Mouse (Mus musculus): ENCODE measurements around the gene Grhl3.
"Not testable (repeated sequence)": the region's sequence is repeated elsewhere in the genome, so short reads cannot be mapped to it uniquely, and the experiment has no call there.

Grhl3 gene

DNA sequence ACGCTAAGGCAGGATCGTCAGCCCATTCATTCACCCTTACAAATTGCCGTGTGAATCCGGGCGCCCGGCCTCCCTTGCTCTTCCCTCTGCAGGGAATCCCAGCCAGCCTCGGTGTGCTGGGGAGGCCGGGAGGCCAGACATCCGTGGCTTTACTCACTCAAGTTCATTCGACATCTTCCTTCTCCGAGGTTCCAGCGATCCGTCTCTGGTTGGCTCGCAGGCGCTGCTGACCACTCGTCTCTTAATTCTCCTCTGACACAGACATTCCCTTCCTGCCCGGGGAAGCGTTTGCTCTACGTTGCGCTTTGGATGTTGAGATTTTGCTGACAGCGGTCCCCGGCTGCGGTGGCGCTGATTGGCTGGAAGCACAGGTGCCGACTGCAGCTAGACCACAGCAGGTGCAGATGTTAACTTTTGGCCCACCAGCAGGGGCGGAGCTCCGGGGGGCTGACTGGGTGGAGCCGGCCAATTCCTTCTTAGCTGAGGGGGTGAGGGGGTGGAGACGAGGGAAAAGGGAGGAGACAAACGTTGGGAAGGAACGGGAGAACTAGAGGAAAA, at the start of gene Grhl3:
Grhl3 (minus strand) TSS at position 380 of the 558 bp plus-strand sequence.
- DNase-seq (ENCODE audit: low spot score in 2 of 2): peak in 1 of 2 experiments; percentile 25

DNA sequence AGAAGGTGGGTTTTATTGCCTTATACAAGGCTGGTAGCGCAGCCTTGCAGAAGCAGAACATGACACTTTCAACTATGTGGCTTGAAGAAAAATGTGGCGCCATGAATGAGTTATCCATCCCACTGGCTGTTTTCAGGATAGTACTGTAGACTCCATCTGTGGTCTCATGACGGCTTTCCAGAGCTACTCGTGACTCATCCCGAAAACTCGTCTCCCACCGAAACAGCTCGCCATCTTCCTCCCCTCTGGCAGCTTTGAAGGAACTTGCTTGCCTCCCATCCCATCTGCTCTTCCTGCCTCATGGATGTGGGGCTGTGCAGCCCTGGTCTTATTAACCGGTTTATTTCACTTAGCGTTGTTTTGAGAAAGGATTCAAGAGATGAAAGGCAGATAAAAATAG, 48.9 kb upstream of the Grhl3 start:
- DNase-seq (ENCODE audit: low spot score in 2 of 2): peak in 1 of 2 experiments; percentile 4

DNA sequence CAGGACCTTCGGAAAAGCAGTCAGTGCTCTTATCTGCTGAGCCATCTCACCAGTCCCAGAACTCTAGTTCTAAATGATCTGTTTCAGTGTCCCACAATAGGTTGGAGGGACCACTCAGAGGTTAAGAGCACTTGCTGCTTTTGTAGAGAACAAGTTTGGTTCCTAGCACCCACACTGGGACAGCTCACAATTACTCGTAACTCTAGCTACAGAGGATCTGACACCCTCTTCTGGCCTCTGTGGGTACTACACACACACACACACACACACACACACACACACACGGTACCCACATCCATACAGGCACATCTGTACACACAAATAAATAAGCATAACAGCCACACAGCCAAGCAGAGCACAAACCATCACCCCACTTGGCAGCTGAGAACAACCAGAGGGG, 47.0 kb upstream of the Grhl3 start:
- DNase-seq (ENCODE audit: low spot score in 2 of 2): no peak

DNA sequence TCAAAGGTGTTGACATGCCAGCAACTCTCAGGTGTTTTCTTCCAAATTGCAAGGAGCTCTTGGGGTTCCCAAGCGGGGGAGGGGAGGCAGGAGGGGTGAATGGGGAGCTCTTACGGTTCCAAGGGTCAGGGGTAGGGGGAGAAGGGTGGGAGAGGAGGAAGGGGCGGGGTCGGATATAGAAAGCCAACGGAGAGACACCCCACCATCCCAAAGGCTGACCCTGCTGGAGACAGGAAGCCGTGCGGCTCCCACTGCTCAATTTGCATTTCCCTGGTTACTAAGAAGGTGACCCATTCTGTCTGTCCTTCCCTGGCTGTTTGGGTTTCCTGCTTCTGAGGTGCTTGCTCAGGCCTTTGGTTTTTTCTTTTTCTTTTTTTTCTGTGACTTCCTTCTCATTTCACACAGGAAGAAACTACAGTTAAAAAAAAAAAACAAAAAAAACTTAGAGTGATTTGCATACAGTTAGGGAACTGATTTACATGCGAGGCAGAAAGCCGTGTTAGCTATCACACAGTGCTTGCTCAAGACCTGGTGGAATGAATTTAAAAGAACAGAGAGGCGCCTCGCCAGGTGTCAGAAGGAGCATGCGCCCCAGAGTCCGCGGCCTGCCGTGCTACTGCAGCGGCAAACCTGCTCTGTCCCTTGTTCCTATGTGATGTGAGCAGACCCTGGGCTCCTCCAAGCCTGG, 44.5 kb upstream of the Grhl3 start:
- peak in 1 of 2 experiments; percentile 3 for DNase-seq (ENCODE audit: low spot score in 2 of 2)

DNA sequence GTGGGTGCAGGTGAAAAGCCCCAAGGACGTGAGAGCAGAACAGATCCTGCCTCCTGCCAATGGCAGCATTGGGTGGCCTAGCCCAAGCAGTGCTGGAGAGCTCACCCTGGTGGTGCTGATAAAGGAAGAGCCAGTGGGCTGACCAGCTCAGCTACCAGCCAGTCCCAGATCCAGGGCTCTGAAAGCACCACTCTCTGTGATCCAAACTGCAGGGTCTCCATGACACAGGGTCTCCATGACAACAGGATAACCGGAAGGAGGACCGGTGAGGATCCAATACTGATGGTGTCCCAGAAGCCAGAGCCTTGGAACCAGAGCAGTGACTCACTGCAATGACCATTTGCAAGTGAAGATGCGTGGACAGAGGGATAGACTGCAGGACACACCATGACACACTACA, 43.6 kb upstream of the Grhl3 start:
- DNase-seq (ENCODE audit: low spot score in 2 of 2): no peak

DNA sequence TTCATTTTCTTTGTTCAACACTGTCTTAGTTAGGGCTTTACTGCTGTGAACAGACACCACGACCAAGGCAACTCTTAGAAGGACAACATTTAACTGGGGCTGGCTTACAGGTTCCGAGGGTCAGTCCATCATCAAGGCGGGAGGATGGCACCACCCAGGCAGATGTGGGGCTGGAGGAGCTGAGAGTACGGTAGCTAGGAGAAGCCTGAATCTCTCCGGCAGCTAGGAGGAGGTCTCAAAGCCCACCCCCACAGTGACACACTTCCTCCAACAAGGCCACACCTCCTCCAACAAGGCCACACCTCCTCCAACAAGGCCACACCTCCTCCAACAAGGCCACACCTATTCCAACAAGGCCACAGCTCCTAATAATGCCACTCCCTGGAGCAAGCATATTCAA, 41.9 kb upstream of the Grhl3 start:
- not testable (repeated sequence) for DNase-seq (ENCODE audit: low spot score in 2 of 2)

DNA sequence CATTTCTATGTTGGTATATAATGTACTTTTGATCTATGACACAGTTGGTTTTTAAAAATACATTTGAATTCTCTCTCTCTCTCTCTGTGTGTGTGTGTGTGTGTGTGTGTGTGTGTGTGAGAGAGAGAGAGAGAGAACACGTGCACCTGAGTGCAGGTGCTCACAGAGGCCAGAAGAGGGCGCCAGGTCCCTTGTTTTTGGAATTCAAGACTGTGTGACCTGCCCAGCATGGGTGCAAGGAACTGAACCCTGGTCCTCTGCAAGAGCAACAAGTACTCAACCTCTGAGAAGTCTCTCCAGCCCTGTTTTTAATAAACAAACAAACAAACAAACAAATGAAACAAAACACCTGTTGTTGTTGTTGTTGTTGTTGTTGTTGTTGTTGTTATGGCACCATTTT, 36.6 kb upstream of the Grhl3 start:
- DNase-seq (ENCODE audit: low spot score in 2 of 2): no peak

DNA sequence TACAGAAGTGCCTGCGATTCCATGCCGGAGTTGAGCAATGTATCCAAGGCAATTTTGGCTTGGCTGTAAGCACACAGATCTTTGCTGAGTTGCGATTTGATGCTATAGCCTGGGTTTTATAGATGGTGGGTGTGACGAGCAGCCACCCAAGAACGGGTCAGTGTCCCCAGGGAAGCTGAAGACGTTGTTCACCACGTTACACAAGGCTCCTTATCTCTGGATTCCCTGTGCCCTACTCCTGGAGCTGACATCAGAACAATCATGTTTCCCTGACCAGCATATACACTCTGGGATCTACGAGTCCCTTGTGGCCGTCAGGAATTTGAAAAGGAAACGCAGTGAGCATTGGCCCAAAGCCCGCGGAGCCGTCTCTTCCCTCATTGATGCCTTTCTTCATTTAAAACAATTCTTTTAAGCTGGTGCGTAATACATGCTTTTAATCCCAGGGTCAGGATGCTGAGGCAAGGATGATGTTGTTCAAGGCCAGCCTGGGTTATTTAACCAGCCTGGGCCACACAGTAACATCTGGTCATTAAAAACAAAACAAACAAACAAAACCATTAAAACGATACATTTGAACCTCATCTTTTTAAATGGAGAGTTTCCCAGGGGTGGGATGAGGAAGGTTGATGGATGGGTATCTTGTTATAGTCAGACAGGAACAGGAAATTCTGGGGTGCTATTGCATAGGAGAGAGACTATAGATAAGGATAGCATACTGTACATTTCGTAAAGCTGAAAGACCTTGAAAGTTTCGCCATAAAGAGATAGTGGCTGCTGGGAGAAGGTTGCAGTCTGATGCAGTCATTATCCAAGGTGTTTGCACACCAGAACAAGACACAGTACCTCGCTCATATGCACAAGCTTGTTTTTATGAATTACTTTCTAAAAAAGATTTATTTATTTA, 34.8 kb upstream of the Grhl3 start:
- no peak for DNase-seq (ENCODE audit: low spot score in 2 of 2)

DNA sequence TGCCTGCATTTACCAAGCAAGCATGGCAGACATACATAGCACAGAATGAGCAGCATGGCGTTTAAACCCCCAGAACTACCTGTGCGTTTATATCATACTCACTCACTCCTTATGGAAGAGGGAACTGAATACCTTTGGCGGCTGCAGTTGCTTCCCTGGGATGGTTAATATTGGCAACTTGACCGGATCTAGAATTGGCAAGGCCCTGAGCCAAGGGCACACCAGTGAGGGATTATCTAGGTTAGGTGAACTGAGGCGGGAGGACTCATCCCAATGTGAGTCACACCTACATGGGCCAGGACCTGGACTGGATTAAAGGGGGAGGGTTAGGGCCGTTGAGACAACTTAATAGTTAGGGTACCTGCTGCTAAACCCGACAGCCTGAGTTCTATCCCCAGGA, 32.8 kb upstream of the Grhl3 start:
- DNase-seq (ENCODE audit: low spot score in 2 of 2): no peak

DNA sequence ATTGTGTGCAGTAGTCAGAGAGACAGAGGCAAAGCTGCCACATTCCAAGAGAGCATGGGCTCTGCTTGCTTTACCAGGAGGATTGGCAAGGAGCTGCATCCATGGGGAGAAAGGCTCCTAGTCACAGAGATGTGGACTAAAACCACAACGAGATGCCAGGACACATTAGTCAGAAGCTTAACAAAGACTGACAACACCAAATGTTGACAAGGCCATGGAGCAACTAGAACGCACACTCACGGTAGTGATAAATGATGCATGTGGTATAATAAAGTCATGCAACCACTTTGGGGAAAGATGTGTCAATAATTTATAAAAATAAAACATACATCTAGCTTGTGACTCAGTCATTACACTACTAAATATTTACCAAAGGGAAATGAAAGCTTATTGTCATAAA, 28.1 kb upstream of the Grhl3 start:
- no peak for DNase-seq (ENCODE audit: low spot score in 2 of 2)

DNA sequence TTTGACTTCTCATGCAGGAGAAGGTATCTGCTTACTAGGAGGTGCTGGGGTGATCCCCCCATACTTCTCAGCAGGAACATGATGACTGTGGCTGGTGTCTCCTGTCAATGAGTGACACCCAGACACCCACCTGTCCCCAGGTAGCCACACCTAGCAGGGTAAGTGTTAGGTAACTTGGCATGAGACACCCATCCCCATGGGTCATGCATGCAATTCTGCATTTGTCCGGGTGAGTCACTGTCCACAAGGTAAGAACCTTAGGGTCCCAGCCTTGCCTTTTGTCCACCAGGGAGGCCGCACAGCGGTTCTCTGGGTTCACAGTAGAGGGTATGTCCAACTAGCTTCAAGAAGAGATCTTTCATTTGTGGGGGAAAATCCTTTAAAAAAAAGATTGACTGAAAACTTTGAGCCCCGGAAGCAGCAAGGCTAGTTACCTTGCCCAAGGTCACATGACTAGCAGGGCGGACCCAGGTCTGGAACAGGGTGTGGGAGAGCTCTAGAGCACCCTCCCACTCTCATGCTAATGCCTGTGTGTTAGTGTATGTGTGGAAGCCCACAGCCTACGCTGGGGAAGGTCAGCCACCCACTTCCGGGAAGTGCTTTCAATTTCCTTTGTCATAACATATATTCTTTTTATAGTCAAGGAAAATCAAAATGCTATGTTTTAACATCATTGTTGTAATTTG, 26.2 kb upstream of the Grhl3 start:
- DNase-seq (ENCODE audit: low spot score in 2 of 2): no peak

DNA sequence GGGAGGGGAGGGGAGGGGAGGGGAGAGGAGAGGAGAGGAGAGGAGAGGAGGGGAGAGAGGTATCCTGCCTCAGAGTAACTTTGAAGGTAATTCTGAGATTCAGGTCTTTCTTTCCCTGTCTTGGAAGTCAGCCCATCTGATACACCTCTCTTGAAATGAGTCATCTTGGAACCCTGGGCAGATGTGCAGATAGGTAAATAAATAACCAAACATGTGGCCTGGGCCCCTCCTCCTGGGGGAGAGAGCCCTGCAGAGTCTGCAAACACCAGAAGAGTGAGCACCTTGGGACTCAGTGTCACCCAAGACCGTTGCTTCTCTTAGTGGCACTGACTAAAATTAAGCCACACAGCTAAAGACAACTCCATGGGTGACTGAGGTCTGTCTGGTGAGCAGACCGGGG, 25.6 kb upstream of the Grhl3 start:
- DNase-seq (ENCODE audit: low spot score in 2 of 2): no peak

DNA sequence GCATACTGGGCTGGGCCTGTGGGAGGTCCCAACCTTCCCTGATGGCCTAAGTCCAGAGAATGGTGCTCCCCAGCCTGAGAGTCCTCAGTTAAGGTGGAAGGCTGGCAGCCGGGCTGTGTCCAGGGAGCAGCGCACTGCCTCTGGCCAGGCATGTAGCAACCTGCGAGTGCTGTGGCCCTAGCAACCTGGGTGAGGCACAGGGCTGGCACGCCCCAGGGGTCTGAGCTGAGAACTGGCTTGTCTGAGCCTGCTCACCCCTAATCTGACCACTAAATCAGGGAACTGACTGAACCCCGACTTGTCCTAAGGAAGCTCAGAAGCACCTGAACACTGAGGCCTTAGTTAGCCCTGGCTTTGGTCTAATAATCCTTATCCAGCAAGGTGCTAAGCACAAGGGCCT, 24.1 kb upstream of the Grhl3 start:
- DNase-seq (ENCODE audit: low spot score in 2 of 2): no peak

DNA sequence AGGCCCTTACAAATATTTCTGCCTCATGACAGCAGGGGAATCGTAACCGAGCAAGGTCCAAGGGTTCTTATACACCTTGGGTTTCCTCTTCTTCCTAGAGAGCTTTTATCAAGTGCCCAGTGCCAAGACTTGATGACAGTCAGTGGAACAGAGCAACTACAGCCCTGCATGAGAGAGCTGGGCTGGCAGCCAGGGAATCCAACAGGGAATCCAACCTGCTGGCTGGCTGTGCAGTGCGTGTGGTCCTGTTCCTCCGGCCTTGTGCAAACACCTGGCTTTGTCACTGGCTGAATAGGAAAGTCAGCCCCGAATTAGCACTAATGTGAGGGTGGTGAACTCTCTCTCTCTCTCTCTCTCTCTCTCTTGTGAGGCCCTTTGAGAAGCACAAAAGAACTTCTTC, 22.5 kb upstream of the Grhl3 start:
- no peak for DNase-seq (ENCODE audit: low spot score in 2 of 2)

DNA sequence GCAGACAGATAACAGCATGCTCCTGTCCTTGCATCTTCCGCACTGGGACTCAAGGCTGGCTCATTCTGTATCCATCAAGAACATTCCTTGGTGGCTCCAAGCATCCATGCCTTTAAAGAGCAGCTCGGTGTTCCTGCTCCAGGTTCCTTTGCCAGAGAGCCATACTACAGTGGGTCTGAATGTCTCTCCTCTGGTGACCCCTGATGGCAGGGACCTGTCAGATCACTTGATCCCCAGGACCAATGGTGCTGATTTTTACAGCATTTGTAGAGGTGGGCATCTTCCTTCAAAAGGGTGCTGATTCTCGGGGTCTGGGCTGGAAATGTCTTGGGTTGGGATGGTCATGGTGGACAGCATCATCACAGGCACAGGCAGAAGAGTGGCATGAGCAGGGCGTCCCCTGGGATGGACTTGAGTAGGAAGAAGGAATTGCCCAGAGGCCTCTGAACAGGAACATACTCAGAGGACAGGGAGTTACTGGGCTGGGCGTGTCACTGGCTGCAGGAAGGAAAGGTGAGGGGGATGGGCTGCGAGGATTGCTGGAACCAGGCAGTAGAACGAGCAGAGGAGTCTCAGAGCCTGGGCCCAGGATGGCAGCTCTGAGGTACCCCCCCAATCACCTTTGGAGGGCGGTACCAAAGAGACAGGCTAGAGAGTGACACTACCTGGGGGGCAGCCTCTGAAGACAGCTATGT, 18.3 kb upstream of the Grhl3 start:
- no peak for DNase-seq (ENCODE audit: low spot score in 2 of 2)

DNA sequence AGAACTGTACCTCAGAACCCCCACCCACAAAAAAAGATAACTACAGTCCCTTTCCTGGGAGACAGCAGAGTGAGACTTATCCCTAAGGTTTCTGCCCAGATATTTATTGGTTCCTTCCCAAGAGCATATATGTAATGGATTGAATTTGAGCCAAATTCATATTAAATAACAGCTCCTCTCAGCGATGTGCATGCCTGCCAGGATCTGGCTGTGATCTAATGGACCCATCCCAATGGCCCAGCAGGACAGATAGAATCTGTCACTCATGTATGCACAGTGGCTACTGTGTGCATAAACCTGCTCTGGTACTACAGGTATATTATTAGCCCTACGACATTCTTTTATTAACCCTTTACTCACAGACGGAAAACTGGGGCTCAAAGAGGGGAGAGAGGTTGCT, 17.7 kb upstream of the Grhl3 start:
- DNase-seq (ENCODE audit: low spot score in 2 of 2): no peak

DNA sequence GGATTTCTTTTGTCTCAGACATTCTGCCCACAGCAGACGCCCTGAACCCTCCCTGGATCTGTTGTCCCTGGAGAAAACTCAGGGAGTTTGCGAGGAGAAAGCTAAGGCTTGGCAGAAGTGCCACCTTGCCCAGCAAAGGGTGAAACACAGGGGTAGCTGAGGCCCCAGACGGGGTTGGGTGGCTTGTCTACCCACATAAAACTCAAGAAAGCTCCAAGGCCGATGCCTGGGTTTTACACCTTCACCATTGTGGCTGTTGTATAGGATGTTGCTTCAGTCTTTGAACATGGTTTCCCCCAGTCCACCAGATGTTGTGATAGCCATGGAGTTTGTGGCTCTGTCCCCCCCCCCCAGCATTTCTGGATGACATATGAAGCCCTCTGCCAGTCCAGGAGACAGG, 11.4 kb upstream of the Grhl3 start:
- no peak for DNase-seq (ENCODE audit: low spot score in 2 of 2)

DNA sequence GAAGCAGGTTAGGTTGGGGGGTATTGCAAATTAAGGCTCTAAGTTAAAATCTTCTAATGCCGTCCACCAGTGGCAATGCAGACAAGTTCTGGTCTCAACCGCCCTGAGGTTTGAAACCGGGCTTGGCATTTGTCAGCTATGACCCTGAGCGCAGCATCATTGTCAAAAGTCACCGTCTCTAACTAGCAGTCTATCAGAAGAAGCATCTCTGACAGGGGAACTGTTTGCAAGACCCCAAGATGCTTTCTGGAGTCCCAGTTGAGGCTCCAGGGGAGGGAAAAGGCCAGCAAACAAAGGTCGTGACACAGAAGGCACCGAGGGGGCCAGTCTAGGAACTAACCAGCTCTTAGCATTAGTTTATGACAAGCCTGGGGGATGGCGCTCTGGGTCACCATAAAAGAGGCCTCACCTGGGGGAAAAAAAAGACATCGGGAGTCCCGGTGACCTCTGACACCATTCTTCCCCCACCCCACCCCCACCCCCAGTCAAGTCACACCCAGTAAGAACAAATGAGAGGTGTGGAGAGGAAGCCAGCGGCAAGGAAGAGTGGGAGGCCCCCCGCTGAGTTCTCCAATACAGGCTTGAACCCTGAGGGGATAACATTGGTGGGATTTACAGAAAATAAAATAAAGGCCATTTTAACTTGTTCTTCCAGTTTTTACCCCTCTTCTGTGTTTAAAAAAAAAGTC, 7.9 kb upstream of the Grhl3 start:
- no peak for DNase-seq (ENCODE audit: low spot score in 2 of 2)

DNA sequence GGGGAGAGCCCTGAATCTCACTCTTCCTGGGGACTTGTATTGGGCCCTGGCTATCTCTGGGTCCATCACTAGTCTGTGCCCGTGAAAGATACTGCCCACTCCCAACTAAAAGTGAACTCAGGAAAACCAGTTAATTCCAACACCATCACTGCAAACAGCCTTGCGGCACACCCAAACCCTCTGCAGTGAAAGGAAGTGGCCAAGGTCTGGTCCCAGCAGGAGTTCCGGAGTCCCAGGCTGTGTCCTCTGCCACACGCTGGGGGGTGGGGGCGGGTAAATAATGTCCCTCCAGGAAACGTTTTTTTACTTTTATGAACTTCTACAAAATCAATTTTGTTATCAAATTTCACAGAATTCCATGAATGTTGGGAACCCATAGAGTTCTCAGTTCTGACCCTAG, 6.3 kb upstream of the Grhl3 start:
- no peak for DNase-seq (ENCODE audit: low spot score in 2 of 2)

DNA sequence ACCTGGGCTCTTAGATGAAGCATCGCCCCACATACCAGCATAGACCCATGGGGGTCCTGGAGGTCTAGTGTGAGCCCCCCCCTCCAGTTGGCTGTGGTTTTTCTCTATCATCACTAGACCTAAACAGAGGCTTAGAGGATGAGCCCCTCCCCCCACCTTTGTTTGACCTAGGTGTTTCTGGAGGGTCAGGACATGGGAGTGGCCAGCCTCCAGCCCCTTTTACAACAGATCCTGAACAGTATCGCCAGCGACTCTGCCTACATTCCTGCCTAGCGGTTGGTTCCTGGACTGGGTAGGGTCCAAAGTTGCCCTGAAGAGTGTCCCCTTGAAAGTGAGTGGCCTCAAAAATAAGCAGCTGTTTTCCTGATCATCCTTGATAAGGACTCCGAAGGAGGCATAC, 5.1 kb upstream of the Grhl3 start:
- DNase-seq (ENCODE audit: low spot score in 2 of 2): no peak

Data from left cerebral cortex, adult 9 months (tissue).